Mouse (Mus musculus) neutrophil, adult 5-6 weeks (primary cell): ENCODE data around the gene Asah2. TPM values are rescaled to one million over a fixed set of nuclear protein-coding genes. Genes with fewer than 3 reads are reported as not detected.
"Not testable (repeated sequence)": the region's sequence is repeated elsewhere in the genome, so short reads cannot be mapped to it uniquely, and the experiment has no call there.

Source experiments
- ATAC-seq: fragments of 151-379, 151-347 bp; 2 replicates; pipeline ENCODE4 v1.8.0; 2017; ENCODE audit warnings: mild to moderate bottlenecking, moderate TSS enrichment; ENCODE audit not compliant: insufficient number of reproducible peaks, poor library complexity, low FRiP score, severe bottlenecking; ENCODE audit errors: extremely low read depth
- total RNA-seq: library from RNA; stranded (forward); fragments of 200-1000 nt; gene quantifications from 2 replicates; pipeline ENCODE4 v1.2.3, GENCODE M21; 2017

The Asah2 gene
- total RNA-seq, result 2.7 and 4.1 TPM in 2 replicates

DNA sequence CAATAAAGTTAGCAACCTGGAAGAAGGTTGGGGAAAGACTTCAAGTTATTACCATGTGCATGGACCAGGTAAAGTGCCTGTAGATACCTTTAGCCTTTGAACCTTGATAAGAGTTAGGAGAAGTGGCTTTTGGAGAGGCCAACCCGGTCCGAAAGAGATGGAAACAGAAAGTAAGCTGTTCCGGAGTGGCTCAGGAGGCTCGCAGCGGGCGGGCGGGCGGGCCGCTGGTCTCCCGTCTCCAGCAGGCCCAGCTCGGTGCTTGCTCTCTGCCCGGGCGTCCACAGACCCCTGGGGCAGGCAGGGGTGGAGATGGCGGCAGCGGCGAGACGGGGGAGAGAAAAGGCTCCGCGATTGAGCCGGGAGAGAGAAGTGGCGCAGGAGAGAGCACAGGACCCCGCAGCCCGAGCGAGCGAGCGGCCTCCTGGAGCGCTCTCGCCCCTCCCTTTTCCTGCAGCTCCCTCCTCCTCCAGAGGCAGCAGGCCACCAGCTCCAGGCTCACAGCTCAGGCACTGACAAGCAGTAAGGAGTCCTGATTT lies at the start of gene Asah2:
Gene Asah2 (minus strand): TSS at position 441 of the 536 bp plus-strand sequence.
- peak; percentile 60; the same call in 1 of the 2 replicates for ATAC-seq

DNA sequence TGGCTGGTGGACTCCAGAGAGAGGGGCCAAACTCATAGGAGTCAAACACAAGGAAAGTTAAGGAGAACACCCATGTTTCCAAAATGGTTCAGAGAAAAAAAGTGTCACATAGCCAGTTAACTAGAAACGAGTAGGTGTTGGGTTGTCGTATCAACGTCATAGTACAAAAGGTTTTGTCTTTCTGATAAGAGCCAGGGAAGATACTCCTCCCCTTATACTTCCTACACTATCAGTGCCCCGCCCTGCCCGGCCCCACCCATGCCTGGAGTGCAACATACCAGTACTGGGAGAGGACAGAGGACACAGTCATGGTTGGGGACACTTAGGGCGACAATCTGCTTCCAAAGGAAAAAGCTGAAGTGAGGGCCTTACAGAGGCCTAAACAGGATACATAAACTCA lies 49.0 kb upstream of the Asah2 start:
- ATAC-seq, result no peak

DNA sequence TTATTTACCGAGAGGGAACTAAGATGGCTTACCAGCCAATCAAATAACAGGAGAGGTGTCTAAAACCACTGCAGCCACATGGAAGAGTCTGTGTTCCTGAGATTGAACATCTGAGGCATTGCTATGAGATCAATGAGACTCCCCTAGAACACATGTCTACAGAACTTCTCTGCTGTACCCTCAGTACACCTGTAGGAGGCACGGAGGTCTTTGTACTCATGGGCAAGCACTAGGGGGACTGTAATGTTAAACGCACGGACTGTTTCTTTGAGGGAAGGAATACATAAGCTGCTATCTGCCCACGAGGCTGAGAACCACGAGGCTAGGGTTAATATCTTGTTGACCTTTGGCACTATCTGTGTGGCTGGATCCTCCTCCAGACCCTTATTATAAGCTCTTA lies 44.5 kb upstream of the Asah2 start:
- no peak for ATAC-seq

- ATAC-seq, result no peak
These were observed 40.7 kb upstream of the Asah2 start for GRCm38 (mm10) chr19:32148710-32149109.

GRCm38 (mm10) chr19:32142383-32142782 lies 34.4 kb upstream of the Asah2 start:
- no peak for ATAC-seq

GRCm38 (mm10) chr19:32138361-32139088 lies 30.5 kb upstream of the Asah2 start:
- ATAC-seq, result no peak

DNA sequence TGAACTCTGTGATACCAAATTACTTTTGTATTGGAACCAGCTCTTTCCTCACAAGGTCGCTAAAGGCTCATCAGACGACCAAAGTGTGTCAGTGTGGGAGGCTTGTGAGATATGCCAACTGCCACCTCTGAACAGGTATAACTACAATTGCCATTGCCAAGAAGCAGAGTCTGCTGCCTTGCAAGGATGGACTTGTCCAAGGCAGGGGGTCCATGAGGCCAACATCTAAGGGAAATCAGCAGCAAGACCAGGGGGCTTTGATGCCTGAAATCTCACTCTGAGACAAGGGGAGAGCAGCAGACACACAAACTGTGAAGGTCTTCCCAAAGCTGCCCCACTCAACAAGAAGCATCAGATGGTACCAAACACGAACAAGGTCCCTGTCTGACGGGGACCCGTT lies 29.9 kb upstream of the Asah2 start:
- ATAC-seq, result no peak

DNA sequence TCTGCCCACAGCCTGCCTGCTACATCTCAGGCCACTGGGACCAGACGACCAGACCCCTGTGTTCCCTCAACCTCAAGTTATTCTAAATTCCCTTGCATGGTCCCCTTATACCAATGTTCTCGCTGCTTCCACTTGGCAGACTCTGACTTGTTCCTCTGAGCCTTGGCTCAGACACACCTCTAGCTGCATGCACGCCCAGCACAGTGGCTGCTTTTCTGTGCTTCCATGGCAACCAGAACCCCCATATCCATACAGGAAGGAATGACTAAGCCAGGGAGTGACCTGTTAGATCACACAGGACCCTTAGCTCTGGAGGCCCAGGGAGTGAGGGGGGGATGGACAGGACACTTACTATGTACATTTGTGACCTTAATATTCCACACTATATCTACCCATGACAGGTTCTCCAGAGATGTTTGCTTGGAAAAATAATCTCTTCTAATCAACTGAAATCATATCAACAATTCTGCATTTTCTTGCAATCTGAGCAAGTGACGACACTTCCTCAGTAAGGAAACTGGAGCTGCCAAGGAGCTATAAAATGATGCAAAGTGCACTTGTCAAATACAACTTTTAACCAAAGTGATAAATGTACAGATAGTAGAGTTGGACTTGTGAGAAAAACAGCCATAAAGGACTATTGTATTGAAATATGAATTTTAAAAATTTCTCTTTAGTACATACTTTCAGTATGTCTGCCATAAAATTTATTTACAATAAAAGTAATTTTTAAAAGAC lies 29.0 kb upstream of the Asah2 start:
- no peak for ATAC-seq

DNA sequence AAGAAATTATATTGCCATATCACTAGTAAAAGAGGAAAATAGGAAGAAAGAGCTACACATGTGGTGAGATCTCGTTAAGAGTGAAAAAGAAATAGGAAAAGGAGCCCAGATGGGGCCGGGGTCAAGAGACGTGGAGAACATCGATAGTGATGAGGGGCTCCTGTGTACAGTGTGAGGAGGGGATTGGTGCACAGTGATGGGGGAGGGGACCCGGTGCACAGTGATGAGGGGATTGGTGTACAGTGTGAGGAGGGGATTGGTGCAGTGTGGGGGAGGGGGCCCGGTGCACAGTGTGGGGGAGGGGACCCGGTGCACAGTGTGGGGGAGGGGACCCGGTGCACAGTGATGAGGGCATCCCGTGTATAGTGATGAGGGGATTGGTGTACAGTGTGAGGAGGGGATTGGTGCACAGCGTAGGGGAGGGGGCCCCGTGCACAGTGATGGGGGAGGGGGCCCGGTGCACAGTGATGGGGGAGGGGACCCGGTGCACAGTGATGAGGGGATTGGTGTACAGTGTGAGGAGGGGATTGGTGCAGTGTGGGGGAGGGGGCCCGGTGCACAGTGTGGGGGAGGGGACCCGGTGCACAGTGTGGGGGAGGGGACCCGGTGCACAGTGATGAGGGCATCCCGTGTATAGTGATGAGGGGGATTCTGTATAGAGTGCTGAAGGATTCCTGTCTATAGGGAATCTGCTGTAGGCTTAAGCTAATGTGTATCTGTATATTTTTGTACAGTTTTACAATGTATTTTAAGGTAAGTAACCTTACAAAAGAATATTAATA lies 23.9 kb upstream of the Asah2 start:
- ATAC-seq, result not testable (repeated sequence)

GRCm38 (mm10) chr19:32129281-32129680 lies 21.3 kb upstream of the Asah2 start:
- no peak for ATAC-seq

DNA sequence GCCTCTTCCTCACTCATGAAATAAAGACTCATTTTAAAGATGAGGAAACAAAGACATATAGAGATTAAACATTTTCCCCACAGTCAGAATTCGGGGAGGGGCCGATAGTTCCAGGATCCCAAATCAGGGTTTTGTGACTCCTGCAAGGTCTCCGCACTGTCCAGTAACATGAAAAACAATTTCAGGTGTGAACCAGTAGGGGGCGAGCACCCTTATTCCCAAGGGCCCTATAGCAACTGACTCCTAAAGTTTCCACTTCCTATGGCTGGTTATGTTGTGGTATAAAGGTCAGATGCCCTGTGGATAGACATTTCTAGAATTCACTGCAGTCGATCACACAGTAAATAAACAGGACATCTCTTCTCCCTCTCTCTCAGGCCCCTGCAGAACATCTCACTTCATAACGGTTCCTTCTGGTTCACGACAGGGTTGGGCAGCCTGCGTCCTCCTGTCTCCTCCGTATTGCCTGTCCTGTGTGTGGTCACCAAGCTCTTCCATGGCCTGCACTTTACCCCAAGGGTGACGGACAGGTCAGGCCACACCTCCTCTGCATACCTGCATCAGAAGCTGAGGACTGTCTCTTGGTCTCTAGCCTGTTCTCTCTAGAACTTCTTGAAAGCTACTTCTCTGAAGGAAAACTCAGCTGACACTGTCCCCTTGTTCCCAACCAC lies 19.3 kb upstream of the Asah2 start:
- ATAC-seq, result peak; percentile 33; the same call in 1 of the 2 replicates

GRCm38 (mm10) chr19:32124155-32124554 lies 16.1 kb upstream of the Asah2 start:
- no peak for ATAC-seq

DNA sequence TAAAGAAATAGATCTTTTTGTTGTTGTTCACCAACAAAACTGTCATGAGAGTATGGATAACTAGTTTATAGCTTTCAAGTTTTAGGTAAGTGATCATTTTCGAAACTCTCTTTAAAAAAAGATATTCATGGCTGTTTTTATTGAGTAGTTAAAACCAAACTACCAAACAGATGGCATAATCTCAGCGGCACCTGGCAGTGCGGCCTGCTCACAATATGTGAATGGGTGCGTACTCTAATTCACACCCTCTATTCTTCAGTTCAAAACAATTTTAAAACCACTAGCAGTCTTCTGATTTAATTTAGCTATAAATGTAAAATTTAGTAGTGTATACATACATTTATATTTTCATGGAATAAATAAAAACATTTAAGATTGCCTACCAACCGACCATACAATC lies 15.2 kb upstream of the Asah2 start:
- ATAC-seq, result no peak

DNA sequence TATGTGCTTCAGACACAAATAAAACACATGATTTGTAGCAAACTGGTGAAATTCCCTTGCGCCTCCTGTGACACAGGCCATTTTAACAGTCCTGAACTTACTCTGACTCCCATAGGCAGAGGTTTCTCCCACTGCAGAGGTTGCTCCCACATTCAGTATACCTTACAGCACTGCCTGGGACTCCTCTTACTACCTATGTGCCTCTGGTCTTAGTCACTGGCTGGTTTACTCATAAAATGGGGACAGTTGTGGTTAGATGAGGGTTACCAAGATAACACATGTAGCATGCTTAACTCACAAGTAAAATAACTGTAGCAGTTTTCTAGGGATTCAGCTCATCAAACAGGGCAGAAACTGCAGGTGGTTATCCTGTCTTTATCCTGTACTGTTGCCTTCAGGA lies 12.8 kb upstream of the Asah2 start:
- no peak for ATAC-seq

DNA sequence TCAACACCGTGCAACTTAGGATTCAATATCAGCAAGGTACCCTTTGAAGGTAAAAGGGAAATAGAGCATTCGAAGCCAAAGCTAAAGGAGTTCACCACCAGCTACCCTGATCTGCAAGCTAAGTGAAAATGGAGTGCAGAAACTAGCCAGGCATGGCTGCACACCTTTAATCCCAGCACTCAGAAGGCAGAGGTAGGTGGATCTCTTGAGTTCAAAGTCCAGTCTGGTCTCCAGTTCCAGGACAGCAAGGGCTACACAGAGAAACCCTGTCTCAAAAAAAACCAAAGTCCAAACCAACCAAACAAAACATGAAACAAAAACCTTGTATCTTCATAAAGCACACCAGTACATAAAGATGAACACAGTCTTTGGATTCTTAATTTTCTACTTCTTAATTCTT lies 11.7 kb upstream of the Asah2 start:
- ATAC-seq, result no peak

GRCm38 (mm10) chr19:32118496-32118895 lies 10.5 kb upstream of the Asah2 start:
- ATAC-seq, result no peak

DNA sequence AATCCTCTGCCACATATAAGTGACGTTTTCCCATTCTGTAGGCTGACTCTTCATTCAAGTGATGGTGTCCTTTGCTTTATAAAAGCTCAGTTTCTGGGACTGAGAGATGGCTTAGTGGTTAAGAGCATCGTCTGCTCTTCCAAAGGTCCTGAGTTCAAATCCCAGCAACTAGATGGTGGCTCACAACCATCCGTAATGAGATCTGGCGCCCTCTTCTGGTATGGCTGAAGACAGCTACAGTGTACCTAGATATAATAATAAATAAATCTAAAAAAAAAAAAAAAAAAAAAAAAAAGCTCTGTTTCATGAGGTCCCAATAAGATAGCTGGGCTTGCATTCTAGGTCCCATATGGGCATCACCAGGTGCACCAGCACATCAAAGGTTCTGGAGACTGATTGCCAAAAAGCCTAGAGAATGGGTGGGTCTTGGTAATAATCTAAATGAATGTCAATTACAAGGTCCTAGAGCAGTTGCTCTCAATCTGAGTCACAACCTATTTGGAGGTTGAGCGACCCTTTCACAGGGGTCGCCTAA lies 9.5 kb upstream of the Asah2 start:
- ATAC-seq, result no peak

GRCm38 (mm10) chr19:32111866-32112790 lies 4.1 kb upstream of the Asah2 start:
- no peak for ATAC-seq
